9 mouse cellular contexts compared by ENCODE assay signal in the genomic region with DNA sequence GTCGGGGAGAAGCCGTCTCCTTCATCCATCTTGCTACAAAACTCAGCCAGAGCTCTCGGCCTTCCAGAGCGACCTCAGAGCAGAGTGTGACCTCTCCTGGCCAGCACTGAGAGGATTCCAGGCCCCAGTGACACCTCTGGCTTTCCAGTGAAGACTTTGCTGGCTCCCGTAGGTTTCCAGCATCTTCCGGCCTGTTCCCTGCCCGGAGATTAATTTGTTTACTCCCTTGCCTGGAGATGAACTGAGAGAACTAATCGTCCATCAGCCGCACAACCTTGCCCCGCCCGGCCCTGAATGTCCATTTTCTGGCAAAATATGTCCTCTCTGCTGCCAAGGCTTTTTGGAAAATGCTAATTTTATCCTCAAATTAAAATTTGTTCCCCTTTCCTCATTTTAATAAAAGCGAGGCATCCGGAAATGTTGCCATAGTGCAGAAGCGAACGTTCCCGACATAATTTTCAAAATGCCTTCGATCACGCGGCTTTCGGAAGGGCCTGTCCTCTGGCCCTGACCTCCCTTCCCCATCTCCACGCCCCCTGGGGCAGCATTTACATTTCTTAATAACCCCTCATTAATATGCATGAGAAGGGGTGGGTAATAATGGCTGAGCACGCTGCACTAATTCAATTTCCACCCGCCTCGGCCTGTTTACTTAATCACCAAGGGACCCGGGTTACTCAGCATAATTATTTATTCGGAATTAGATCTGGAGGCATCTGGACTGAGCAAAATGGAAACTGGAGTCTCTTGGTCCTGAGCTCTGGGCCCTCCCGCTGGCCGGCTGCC. TPM values are rescaled to one million over a fixed set of nuclear protein-coding genes. Genes with fewer than 3 reads are reported as not detected.
A peak's percentile ranks its signal among the peaks of the same experiment; 100 is the strongest.
DNase-seq lines count a peak whose midpoint lies in the region; ATAC-seq and TF ChIP-seq lines count a peak whose summit lies in the region.
"Had no signal": no experiment of that assay in that cellular context is flagged by ENCODE, and none has a peak within 500 bp of the region (broad histone marks: within the 10 kb centered on the region; RNA-seq: fewer than 3 reads in every experiment).

No protein-coding gene starts in this region.

- H3K4me3 ChIP-seq in forebrain, embryonic 11.5 days (ENCODE audit: low read depth, low read length), result no peak overlapping the region
- no peak overlapping the region for H3K4me3 ChIP-seq in kidney, postnatal 0 days (replicated peaks; ENCODE audit: low read depth, low read length)
- H3K4me3 ChIP-seq in neural tube, embryonic 14.5 days (ENCODE audit: low read depth, low read length), result no peak overlapping the region
- no peak overlapping the region for H3K4me3 ChIP-seq in heart, embryonic 12.5 days
- H3K4me3 ChIP-seq: liver, embryonic 15.5 days had no signal

- peak; percentile 82 for ATAC-seq in forebrain, embryonic 11.5 days (replicated peaks; ENCODE audit: low FRiP score)
- no peak for ATAC-seq in kidney, postnatal 0 days (replicated peaks; ENCODE audit: low FRiP score, low read depth)
- peak; percentile 35 for ATAC-seq in neural tube, embryonic 14.5 days (ENCODE audit: low read depth)
- ATAC-seq in heart, embryonic 12.5 days (ENCODE audit: insufficient number of reproducible peaks, low FRiP score), result no peak
- no peak for ATAC-seq in megakaryocyte-erythroid progenitor cell, adult 5-6 weeks (replicated peaks; ENCODE audit: low FRiP score, low TSS enrichment, poor library complexity, severe bottlenecking)

- DNase-seq in layer of hippocampus, adult 11-12 months (ENCODE audit: low spot score), result peak; percentile 8
- no peak for DNase-seq in layer of hippocampus, postnatal 10 days (ENCODE audit: low spot score in 2 of 2)
- peak; percentile 65 for DNase-seq in forebrain, embryonic 11.5 days (ENCODE audit: low spot score)
- no peak for DNase-seq in kidney, postnatal 0 days (ENCODE audit: low spot score)
- no peak for DNase-seq in thymus, postnatal 36 days

- H3K9me3 ChIP-seq in forebrain, embryonic 11.5 days (ENCODE audit: control insufficient read depth, low read length), result no peaks in the 10 kb centered on the region
- H3K9me3 ChIP-seq in kidney, postnatal 0 days (replicated peaks; ENCODE audit: low read length), result no peaks in the 10 kb centered on the region
- H3K9me3 ChIP-seq in neural tube, embryonic 14.5 days (ENCODE audit: control insufficient read depth, low read length), result no peaks in the 10 kb centered on the region
- H3K9me3 ChIP-seq in heart, embryonic 12.5 days (replicated peaks), result no peaks in the 10 kb centered on the region
- H3K9me3 ChIP-seq: liver, embryonic 15.5 days had no signal

- peak overlapping the region; percentile 5; the same call in 1 of the 2 replicates for H3K27ac ChIP-seq in forebrain, embryonic 11.5 days (ENCODE audit: low read depth, low read length)
- no peak overlapping the region for H3K27ac ChIP-seq in kidney, postnatal 0 days
- peak overlapping the region; percentile 66 for H3K27ac ChIP-seq in neural tube, embryonic 14.5 days (ENCODE audit: low read depth, low read length)
- H3K27ac ChIP-seq in heart, embryonic 12.5 days (ENCODE audit: poor library complexity, severe bottlenecking), result no peak overlapping the region
- H3K27ac ChIP-seq: liver, embryonic 15.5 days had no signal

- no peaks in the 10 kb centered on the region for H3K36me3 ChIP-seq in forebrain, embryonic 11.5 days (ENCODE audit: control insufficient read depth, insufficient read depth, low read length)
- no peaks in the 10 kb centered on the region for H3K36me3 ChIP-seq in kidney, postnatal 0 days (ENCODE audit: insufficient read depth, low read length)
- no peaks in the 10 kb centered on the region for H3K36me3 ChIP-seq in neural tube, embryonic 14.5 days (ENCODE audit: control insufficient read depth, insufficient read depth, low read length)
- no peaks in the 10 kb centered on the region for H3K36me3 ChIP-seq in heart, embryonic 12.5 days
- H3K36me3 ChIP-seq: liver, embryonic 15.5 days had no signal

- 15% methylated on average over 28 of the region's 28 CpGs for WGBS in forebrain, embryonic 11.5 days
- WGBS in kidney, postnatal 0 days, result 46% methylated on average over 28 of the region's 28 CpGs
- WGBS in neural tube, embryonic 14.5 days, result 20% methylated on average over 28 of the region's 28 CpGs
- 33% methylated on average over 28 of the region's 28 CpGs for WGBS in heart, embryonic 12.5 days

- H3K9ac ChIP-seq in forebrain, embryonic 11.5 days (ENCODE audit: low read length), result peak overlapping the region; percentile 10; the same call in 1 of the 2 replicates
- H3K9ac ChIP-seq in kidney, postnatal 0 days (ENCODE audit: low read depth, low read length), result no peak overlapping the region
- H3K9ac ChIP-seq in neural tube, embryonic 14.5 days (replicated peaks; ENCODE audit: low read depth, low read length), result no peak overlapping the region
- no peak overlapping the region for H3K9ac ChIP-seq in heart, embryonic 12.5 days
- H3K9ac ChIP-seq: liver, embryonic 15.5 days had no signal

- TF ChIP-seq CTCF in kidney, postnatal 0 days (IDR thresholded peaks at IDR 0.05; ENCODE audit: low read depth), result 0 out of 2 replicates have a peak, but pooled peaks have one; percentile 14

- H3K27me3 ChIP-seq in forebrain, embryonic 11.5 days (ENCODE audit: control insufficient read depth, insufficient read depth, low read length), result no peaks in the 10 kb centered on the region; the same call in 1 of the 2 replicates
- no peaks in the 10 kb centered on the region for H3K27me3 ChIP-seq in kidney, postnatal 0 days (ENCODE audit: insufficient read depth, low read length)
- no peaks in the 10 kb centered on the region for H3K27me3 ChIP-seq in neural tube, embryonic 14.5 days (ENCODE audit: control insufficient read depth, insufficient read depth, low read length)
- H3K27me3 ChIP-seq in heart, embryonic 12.5 days (replicated peaks), result peaks cover 55% of the 10 kb centered on the region

- peak overlapping the region; percentile 33; the same call in 1 of the 2 replicates for H3K4me2 ChIP-seq in forebrain, embryonic 11.5 days (ENCODE audit: low read depth, low read length, severe bottlenecking)
- H3K4me2 ChIP-seq in kidney, postnatal 0 days (ENCODE audit: low read length), result no peak overlapping the region
- H3K4me2 ChIP-seq in neural tube, embryonic 14.5 days (ENCODE audit: low read depth, low read length), result no peak overlapping the region
- H3K4me2 ChIP-seq in heart, embryonic 12.5 days, result no peak overlapping the region
- H3K4me2 ChIP-seq: liver, embryonic 15.5 days had no signal

- H3K4me1 ChIP-seq in forebrain, embryonic 11.5 days (replicated peaks; ENCODE audit: control insufficient read depth, insufficient read depth, low read length), result peaks cover 11% of the 10 kb centered on the region
- peaks cover 3% of the 10 kb centered on the region for H3K4me1 ChIP-seq in kidney, postnatal 0 days (replicated peaks; ENCODE audit: insufficient read depth, low read length)
- peaks cover 23% of the 10 kb centered on the region for H3K4me1 ChIP-seq in neural tube, embryonic 14.5 days (ENCODE audit: control insufficient read depth, insufficient read depth, low read length)
- H3K4me1 ChIP-seq in heart, embryonic 12.5 days (replicated peaks), result no peaks in the 10 kb centered on the region
- H3K4me1 ChIP-seq: liver, embryonic 15.5 days had no signal

RNA-seq across cellular contexts. Expression of a gene that starts 32.0 kb away (rescaled TPM):
- total RNA-seq in layer of hippocampus, postnatal 10 days (2021), result 10 to 100 TPM; 23.0 to 28.0 TPM
- polyA plus RNA-seq in forebrain, embryonic 11.5 days (2014; fragmentation: Nextera tagmentation; extraction: Ambion mirVana), result 98.3 and 110 TPM in 2 replicates
- polyA plus RNA-seq in kidney, postnatal 0 days (2015; fragmentation: Nextera tagmentation; extraction: Ambion mirVana), result 46.3 and 51.8 TPM in 2 replicates
- 59.4 and 65.6 TPM in 2 replicates for polyA plus RNA-seq in neural tube, embryonic 14.5 days (2014; fragmentation: Nextera tagmentation; extraction: Ambion mirVana)
- polyA plus RNA-seq in heart, embryonic 12.5 days (2016; fragmentation: Nextera tagmentation; extraction: Ambion mirVana), result 33.0 and 34.4 TPM in 2 replicates
- 23.5 and 28.1 TPM in 2 replicates for total RNA-seq in megakaryocyte-erythroid progenitor cell, adult 5-6 weeks (2014; fragmentation: Nextera tagmentation)
- 36.6 and 39.6 TPM in 2 replicates for total RNA-seq in megakaryocyte-erythroid progenitor cell, adult 5-6 weeks (2017)

Comparison
In these comparisons a context has a peak if more than half of its experiments do, and no peak if none do; other contexts are left out.
1. DNase-seq: peak in layer of hippocampus, adult 11-12 months (single experiment) and forebrain, embryonic 11.5 days (single experiment); none in layer of hippocampus, postnatal 10 days (0 of 2), kidney, postnatal 0 days (single experiment) and thymus, postnatal 36 days (0 of 2).
2. ATAC-seq: peak in forebrain, embryonic 11.5 days (single experiment) and neural tube, embryonic 14.5 days (single experiment); none in kidney, postnatal 0 days (single experiment), heart, embryonic 12.5 days (single experiment) and megakaryocyte-erythroid progenitor cell, adult 5-6 weeks (single experiment).
3. H3K27ac ChIP-seq: peak in forebrain, embryonic 11.5 days (single experiment) and neural tube, embryonic 14.5 days (single experiment); none in kidney, postnatal 0 days (single experiment) and heart, embryonic 12.5 days (single experiment).